Mouse (Mus musculus) heart, embryonic 14.5 days (tissue): ENCODE results near the gene Lactbl1. TPM values are rescaled to one million over a fixed set of nuclear protein-coding genes. Genes with fewer than 3 reads are reported as not detected.

Experiments
- ATAC-seq: fragments of 200-750 bp; cut with Nextera tagmentation; 2 replicates; pipeline ENCODE4 v1.8.0; 2017; ENCODE audit warnings: low read depth, moderate TSS enrichment; ENCODE audit not compliant: insufficient number of reproducible peaks, insufficient read depth, low FRiP score
- H3K27ac ChIP-seq, 2 experiments: fragments of 200-500 bp in 1 of 2; fragments of 300-500 bp in 1 of 2; sonication (generic) in 1 of 2; replicated peaks in 1 of 2; 2 replicates each; pipeline ENCODE4 v1.5.1; 2012 to 2014; ENCODE audit warnings: low read depth in 2 of 2, low read length in 2 of 2, control low read depth in 1 of 2, mild to moderate bottlenecking in 1 of 2, mixed read lengths in 1 of 2; ENCODE audit not compliant: control insufficient read depth in 1 of 2, insufficient read depth in 1 of 2
- H3K27me3 ChIP-seq: fragments of 300-500 bp; sonication (generic); 2 replicates; pipeline ENCODE4 v1.6.1; 2014; ENCODE audit warnings: mild to moderate bottlenecking, low read length, control low read depth; ENCODE audit not compliant: control insufficient read depth, insufficient read depth
- H3K36me3 ChIP-seq: fragments of 300-500 bp; sonication (generic); 2 replicates; pipeline ENCODE4 v1.6.1; 2014; ENCODE audit warnings: mild to moderate bottlenecking, control low read depth, low read length, mixed read lengths; ENCODE audit not compliant: control insufficient read depth, insufficient read depth
- H3K4me1 ChIP-seq, 2 experiments: fragments of 200-500 bp in 1 of 2; fragments of 300-500 bp in 1 of 2; sonication (generic) in 1 of 2; 2 replicates each; pipeline ENCODE4 v1.6.1; 2012 to 2014; ENCODE audit warnings: low read length in 2 of 2, control low read depth in 1 of 2, mixed read lengths in 1 of 2; ENCODE audit not compliant: control insufficient read depth in 2 of 2, insufficient read depth in 2 of 2
- H3K4me2 ChIP-seq: fragments of 300-500 bp; sonication (generic); 2 replicates; pipeline ENCODE4 v1.6.1; 2014; ENCODE audit warnings: mild to moderate bottlenecking, low read length
- H3K4me3 ChIP-seq, 2 experiments: fragments of 200-500 bp in 1 of 2; fragments of 300-500 bp in 1 of 2; sonication (generic) in 1 of 2; 2 replicates each; pipeline ENCODE4 v1.5.1; 2012 to 2014; ENCODE audit warnings: low read length in 2 of 2, mild to moderate bottlenecking in 2 of 2, control low read depth in 1 of 2, low read depth in 1 of 2, moderate library complexity in 1 of 2; ENCODE audit not compliant: control insufficient read depth in 1 of 2, insufficient read depth in 1 of 2
- H3K9ac ChIP-seq: fragments of 300-500 bp; sonication (generic); 2 replicates; pipeline ENCODE4 v1.6.1; 2014; ENCODE audit warnings: mild to moderate bottlenecking, low read length
- H3K9me3 ChIP-seq: fragments of 300-500 bp; sonication (generic); 2 replicates; pipeline ENCODE4 v1.6.1; 2016; ENCODE audit warnings: low read length, control low read depth; ENCODE audit not compliant: control insufficient read depth
- WGBS: fragments of 180-500 bp; shearing (Covaris S2); extraction: QIAGEN DNeasy Blood & Tissue Kit; methylation state at CpG from one replicate; pipeline ENCODE4 v1.1.7; 2014; 5-methylcytosine and 5-hydroxymethylcytosine counted together
- polyA plus RNA-seq: library from polyadenylated mRNA; unstranded; fragments of >200 nt; fragmentation: Nextera tagmentation; extraction: Ambion mirVana; gene quantifications from 2 replicates; pipeline ENCODE4 v1.2.1, GENCODE M21; 2014

Lactbl1 gene
- polyA plus RNA-seq, 1 experiment from 2014 or later: not detected

DNA sequence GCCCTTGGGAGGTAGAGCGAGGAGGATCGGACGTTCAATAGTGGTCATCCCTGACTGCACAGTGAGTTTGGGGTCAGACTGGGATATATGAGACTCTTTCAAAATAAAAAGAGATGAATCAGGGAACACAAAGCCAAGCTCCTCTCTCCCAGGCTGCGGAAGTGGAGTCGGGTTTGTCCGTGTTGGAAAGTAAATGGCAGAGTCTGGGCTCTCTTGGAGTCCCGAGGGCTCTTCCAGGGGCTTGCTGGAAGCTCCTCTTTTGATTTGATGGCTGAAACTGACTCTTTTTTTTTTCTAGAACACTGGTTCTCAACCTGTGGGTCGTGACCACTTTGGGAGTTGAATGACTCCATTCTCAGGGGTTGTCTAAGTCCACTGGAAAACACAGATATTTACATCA, 27.8 kb downstream of the Lactbl1 start:
- Histone ChIP-seq H3K4me3 (no peak overlapping the region), H3K27me3 (peaks cover 29% of the 10 kb centered on the region), H3K9ac (no peak overlapping the region), H3K4me2 (no peak overlapping the region), H3K36me3 (no peaks in the 10 kb centered on the region), H3K27ac (no peak overlapping the region), H3K4me1 (peaks cover 14 to 23% of the 10 kb centered on the region in 2 experiments), H3K9me3 (peaks cover 6% of the 10 kb centered on the region)
- no peak for ATAC-seq
- WGBS: 85% methylated on average over 8 of the region's 8 CpGs

DNA sequence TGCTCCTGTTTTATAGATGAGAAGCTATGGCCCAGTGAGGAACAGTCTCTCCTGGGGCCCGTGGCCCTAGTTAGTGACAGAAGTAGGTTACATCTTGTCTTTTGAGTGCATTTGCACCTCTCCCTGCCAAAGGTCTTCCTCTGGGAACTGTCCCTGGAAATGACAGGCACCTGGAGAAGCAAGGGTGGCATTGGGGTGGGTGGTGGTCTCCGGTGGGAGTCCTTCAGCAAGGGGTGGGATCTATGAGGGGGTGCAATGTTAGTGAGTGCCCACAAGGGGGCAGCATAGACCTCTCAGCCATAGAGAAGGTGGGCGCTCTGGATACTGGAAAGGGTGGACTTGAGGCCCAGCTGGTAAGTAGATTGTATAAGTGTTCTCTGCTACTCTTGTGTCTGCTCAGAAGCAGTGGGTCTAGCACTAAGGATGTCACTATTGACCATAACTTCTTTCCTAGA, 29.0 kb downstream of the Lactbl1 start:
- WGBS: 62% methylated on average over 3 of the region's 3 CpGs
- no peak for ATAC-seq
- Histone ChIP-seq H3K36me3 (no peaks in the 10 kb centered on the region), H3K9ac (no peak overlapping the region), H3K4me1 (peaks cover 14 to 23% of the 10 kb centered on the region in 2 experiments), H3K27me3 (peaks cover 29% of the 10 kb centered on the region), H3K4me3 (no peak overlapping the region), H3K27ac (no peak overlapping the region), H3K4me2 (no peak overlapping the region), H3K9me3 (peaks cover 6% of the 10 kb centered on the region)

DNA sequence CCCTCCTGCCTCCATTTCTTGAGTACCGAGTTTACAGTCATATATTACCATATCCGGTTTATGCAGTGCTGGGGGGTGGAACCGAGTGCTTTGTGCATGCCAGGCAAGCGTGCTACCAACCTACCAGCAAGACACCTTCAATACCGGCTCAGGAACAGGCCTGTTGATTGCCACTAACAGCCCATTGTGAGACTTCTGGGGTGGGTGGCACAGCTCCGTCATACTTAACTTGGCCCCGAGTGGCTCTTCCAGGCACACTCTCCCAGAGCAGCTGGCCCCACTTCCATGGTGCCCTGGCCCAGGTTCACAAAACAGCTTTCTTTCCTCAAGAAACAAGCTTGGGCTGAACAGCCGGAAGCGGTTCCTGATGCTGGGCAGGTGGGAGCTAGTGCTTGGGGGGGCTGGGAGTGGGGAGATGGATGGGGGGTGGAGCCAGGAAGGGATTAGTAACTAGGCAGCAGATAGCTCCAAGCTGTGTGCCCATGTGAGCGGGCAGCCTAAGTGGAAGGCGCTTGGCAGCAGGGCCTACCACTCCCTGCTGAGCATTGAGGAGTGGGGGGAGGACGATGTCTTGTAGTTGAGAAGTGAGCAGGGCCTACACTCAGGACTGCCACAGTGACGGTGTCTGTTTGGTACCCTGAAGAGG, 29.6 kb downstream of the Lactbl1 start:
- no peak for ATAC-seq

DNA sequence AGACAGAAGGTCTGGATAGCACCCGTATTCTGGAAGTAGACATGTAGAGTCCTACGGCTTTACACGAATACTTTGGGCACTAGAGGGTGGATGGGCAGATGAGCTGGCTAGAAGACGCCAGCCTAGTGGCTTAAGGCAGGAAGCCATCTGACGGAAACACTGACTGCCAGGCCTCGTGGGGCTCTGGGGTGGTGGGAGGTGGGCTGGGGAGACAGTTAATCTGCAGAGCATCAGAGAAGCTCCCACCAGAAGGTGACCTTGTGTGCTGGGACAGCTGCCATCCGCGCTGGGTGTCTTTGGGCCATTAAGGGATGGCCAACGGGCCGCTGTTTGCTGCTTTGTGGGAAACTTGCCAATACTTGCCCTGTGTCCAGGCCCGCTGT, 30.1 kb downstream of the Lactbl1 start:
- peaks cover 29% of the 10 kb centered on the region for H3K27me3 ChIP-seq

More for the DNA sequence above, 29.6 kb downstream of the Lactbl1 start:
- Histone ChIP-seq H3K36me3 (no peaks in the 10 kb centered on the region), H3K4me2 (no peak overlapping the region), H3K27me3 (peaks cover 29% of the 10 kb centered on the region), H3K9ac (no peak overlapping the region), H3K27ac (peak overlapping the region in 1 of 2 experiments; percentile 11; a peak in 2 of 4 replicates), H3K9me3 (peaks cover 2% of the 10 kb centered on the region; the same call in 1 of the 2 replicates), H3K4me1 (peaks cover 14 to 23% of the 10 kb centered on the region in 2 experiments), H3K4me3 (no peak overlapping the region)
- 76% methylated on average over 13 of the region's 13 CpGs for WGBS

DNA sequence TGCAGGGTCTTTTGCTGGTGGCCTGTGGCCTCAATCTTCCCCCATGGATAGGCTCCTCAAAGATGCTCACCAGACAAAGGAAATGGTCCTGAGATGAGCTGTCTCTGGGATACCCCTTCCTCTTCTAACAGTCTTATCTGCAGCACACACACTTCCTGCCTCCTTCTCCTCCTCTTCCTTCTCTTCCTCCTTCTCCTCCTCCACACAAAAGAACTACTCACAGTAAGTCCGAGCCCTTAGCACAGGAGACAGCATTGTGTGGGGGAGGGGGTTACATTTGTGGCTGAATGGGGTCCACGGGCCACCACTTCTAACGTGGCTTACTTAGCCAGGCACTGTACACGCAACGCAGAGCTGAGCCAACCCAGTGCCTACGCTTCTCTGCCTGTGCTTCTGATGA, 30.6 kb downstream of the Lactbl1 start:
- no peak overlapping the region for H3K9ac ChIP-seq
- H3K4me2 ChIP-seq: no peak overlapping the region
- H3K4me3 ChIP-seq: no peak overlapping the region
- 54% methylated on average over 6 of the region's 6 CpGs for WGBS
- peaks cover 14 to 23% of the 10 kb centered on the region in 2 experiments for H3K4me1 ChIP-seq
- H3K27me3 ChIP-seq: peaks cover 25% of the 10 kb centered on the region
- H3K36me3 ChIP-seq: no peaks in the 10 kb centered on the region
- peak overlapping the region; percentile 11 to 25; a peak in 2 of 4 replicates for H3K27ac ChIP-seq
- ATAC-seq: no peak
- H3K9me3 ChIP-seq: no peaks in the 10 kb centered on the region

More for the DNA sequence above, 30.1 kb downstream of the Lactbl1 start:
- no peak overlapping the region for H3K9ac ChIP-seq
- no peaks in the 10 kb centered on the region for H3K36me3 ChIP-seq
- ATAC-seq: no peak
- H3K4me3 ChIP-seq: no peak overlapping the region
- H3K4me1 ChIP-seq: peaks cover 14 to 23% of the 10 kb centered on the region in 2 experiments
- no peaks in the 10 kb centered on the region for H3K9me3 ChIP-seq
- H3K4me2 ChIP-seq: no peak overlapping the region
- WGBS: 61% methylated on average over 11 of the region's 11 CpGs
- H3K27ac ChIP-seq: peak overlapping the region in 1 of 2 experiments; percentile 11; a peak in 2 of 4 replicates

DNA sequence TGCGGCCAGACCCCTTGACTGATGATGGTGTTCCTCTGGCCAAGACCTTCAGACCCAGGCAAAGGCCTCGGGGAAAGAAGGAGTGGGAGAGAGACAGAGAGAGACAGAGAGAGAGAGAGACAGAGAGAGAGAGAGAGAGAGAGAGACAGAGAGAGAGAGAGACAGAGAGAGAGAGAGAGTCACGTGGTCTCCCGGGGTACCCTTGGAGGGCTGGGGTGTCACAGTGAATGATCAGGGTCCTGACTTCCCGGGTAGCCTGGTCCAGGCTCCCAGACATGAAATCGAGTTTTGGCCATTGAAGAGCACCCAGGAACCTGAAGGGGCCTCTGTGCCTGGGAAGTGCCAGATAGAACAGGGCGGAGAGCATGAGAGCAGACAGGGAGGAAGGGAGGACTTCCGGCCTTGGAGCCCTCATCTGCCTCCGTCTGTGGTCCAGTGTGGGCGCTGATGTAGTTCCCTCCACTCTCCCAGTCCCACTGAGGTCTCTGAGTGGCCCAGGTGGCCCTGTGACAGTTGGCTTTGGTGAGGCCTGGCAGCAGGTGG, 31.3 kb downstream of the Lactbl1 start:
- H3K4me3 ChIP-seq: no peak overlapping the region
- H3K27me3 ChIP-seq: peaks cover 19% of the 10 kb centered on the region; the same call in 1 of the 2 replicates
- no peaks in the 10 kb centered on the region for H3K9me3 ChIP-seq
- H3K36me3 ChIP-seq: no peaks in the 10 kb centered on the region
- ATAC-seq: no peak
- H3K27ac ChIP-seq: no peak overlapping the region
- 72% methylated on average over 10 of the region's 10 CpGs for WGBS
- H3K9ac ChIP-seq: no peak overlapping the region
- peaks cover 14 to 21% of the 10 kb centered on the region in 2 experiments for H3K4me1 ChIP-seq
- no peak overlapping the region for H3K4me2 ChIP-seq

DNA sequence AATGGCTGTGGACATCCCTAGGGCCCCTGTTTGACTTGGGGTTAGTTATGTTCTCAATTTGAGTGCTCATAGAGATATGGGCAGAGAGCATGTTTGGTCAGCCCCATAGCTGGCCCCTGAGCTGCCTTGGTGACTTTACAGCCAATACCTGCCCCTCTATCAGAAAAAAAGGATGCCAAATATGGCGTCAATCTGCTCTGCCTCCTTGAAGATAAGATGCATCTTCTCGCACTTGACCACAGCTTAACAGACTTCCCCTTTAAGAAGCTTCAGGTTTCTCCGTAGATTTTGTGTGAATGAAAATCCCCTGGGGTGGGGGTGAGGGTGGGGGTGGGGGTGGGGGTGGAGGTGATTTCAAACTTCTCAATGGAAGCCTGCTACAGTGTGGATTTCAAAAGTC, 35.5 kb downstream of the Lactbl1 start:
- Histone ChIP-seq H3K27me3 (no peaks in the 10 kb centered on the region; the same call in 1 of the 2 replicates), H3K9me3 (no peaks in the 10 kb centered on the region), H3K4me3 (no peak overlapping the region), H3K4me1 (peaks cover 3 to 4% of the 10 kb centered on the region in 2 experiments; a peak in 2 of 4 replicates), H3K4me2 (no peak overlapping the region), H3K9ac (no peak overlapping the region), H3K36me3 (no peaks in the 10 kb centered on the region), H3K27ac (no peak overlapping the region)
- WGBS: 66% methylated on average over 3 of the region's 3 CpGs
- no peak for ATAC-seq
